8 mouse cellular contexts compared by ENCODE assay signal in the genomic region with DNA sequence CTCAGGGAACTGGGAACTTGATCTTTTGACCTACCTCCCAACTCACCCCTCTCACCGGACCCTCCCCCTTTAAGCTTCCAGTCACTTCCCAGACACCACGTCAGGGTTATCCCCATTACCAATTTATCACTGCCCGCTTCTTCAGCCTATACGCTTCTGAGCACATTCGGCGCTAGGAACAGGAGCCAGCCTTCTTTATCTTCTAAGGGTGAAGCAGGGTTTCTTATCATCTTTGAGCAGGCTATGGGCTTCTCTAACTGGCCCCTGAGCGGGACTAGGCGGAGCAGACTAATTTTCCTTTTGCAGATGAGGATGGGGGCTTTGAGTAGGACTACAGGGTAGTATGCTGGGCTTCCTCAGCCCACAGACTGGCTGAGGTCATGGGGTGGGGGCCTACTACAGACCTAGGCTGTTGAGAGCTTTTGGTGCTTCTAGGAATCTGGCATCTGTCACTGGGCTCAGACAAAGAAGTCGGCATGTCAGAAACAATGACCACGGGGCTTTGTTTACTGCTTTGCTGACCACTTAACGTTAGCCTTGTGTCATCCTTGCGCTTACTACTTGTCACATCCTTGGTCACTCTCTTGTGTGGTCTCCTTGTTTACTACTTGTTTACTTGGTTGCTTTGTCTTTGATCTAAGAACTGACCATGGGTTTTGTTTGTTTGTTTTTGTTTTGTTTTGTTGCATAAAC. TPM values are rescaled to one million over a fixed set of nuclear protein-coding genes. Genes with fewer than 3 reads are reported as not detected.
DNase-seq lines count a peak whose midpoint lies in the region; ATAC-seq lines count a peak whose summit lies in the region.

A gene (minus strand): TSS at position 169 of the 693 bp plus-strand sequence.

- H3K4me1 ChIP-seq in heart, embryonic 12.5 days (replicated peaks), result peaks cover 21% of the 10 kb centered on the region
- peaks cover 20% of the 10 kb centered on the region for H3K4me1 ChIP-seq in embryonic facial prominence, embryonic 12.5 days
- H3K4me1 ChIP-seq in liver, embryonic 12.5 days, result peaks cover 76% of the 10 kb centered on the region

- H3K27ac ChIP-seq in heart, embryonic 12.5 days (ENCODE audit: poor library complexity, severe bottlenecking), result peak within 1 kb of the TSS; percentile 30
- H3K27ac ChIP-seq in embryonic facial prominence, embryonic 12.5 days, result peak within 1 kb of the TSS; percentile 82
- H3K27ac ChIP-seq in liver, embryonic 12.5 days, result peak within 1 kb of the TSS; percentile 98

- peak within 1 kb of the TSS; percentile 22 for H3K4me3 ChIP-seq in heart, embryonic 12.5 days
- 0 out of 2 replicates have a peak within 1 kb of the TSS, but pooled peaks have one; percentile 1 for H3K4me3 ChIP-seq in embryonic facial prominence, embryonic 12.5 days
- peak within 1 kb of the TSS; percentile 72 for H3K4me3 ChIP-seq in liver, embryonic 12.5 days

- peak within 1 kb of the TSS; percentile 46 for H3K4me2 ChIP-seq in heart, embryonic 12.5 days
- H3K4me2 ChIP-seq in embryonic facial prominence, embryonic 12.5 days (replicated peaks), result peak within 1 kb of the TSS; percentile 29
- H3K4me2 ChIP-seq in liver, embryonic 12.5 days, result peak within 1 kb of the TSS; percentile 83

- no peak for DNase-seq in heart, adult 9 months (ENCODE audit: low spot score in 2 of 2)
- peak; percentile 63 for DNase-seq in A20 (ENCODE audit: low read depth, low spot score)
- DNase-seq in frontal cortex, postnatal 36 days (ENCODE audit: low spot score in 2 of 2), result no peak
- DNase-seq in gastrocnemius, postnatal 10 days, result no peak
- DNase-seq in testis, postnatal 10 days (ENCODE audit: low spot score), result no peak

- H3K9me3 ChIP-seq in heart, embryonic 12.5 days (replicated peaks), result 0 out of 2 replicates have a peak, but pooled peaks cover 4% of the 10 kb centered on the region
- no peaks in the 10 kb centered on the region for H3K9me3 ChIP-seq in embryonic facial prominence, embryonic 12.5 days
- no peaks in the 10 kb centered on the region for H3K9me3 ChIP-seq in liver, embryonic 12.5 days (replicated peaks)

- peaks cover 10% of the 10 kb centered on the region; the same call in 1 of the 2 replicates for H3K27me3 ChIP-seq in heart, embryonic 12.5 days (replicated peaks)
- no peaks in the 10 kb centered on the region for H3K27me3 ChIP-seq in embryonic facial prominence, embryonic 12.5 days
- peaks cover 8% of the 10 kb centered on the region for H3K27me3 ChIP-seq in liver, embryonic 12.5 days (replicated peaks)

- no peaks in the 10 kb centered on the region for H3K36me3 ChIP-seq in heart, embryonic 12.5 days
- H3K36me3 ChIP-seq in embryonic facial prominence, embryonic 12.5 days, result no peaks in the 10 kb centered on the region
- H3K36me3 ChIP-seq in liver, embryonic 12.5 days, result peaks cover 38% of the 10 kb centered on the region

- WGBS in heart, embryonic 12.5 days, result 14% methylated on average over 12 of the region's 12 CpGs
- 51% methylated on average over 12 of the region's 12 CpGs for WGBS in embryonic facial prominence, embryonic 12.5 days
- whole genome bisulfite sequencing in liver, embryonic 12.5 days (ENCODE audit: insufficient replicate concordance), result 10% methylated on average over 12 of the region's 12 CpGs

- peak within 1 kb of the TSS; percentile 52 for H3K9ac ChIP-seq in heart, embryonic 12.5 days
- H3K9ac ChIP-seq in embryonic facial prominence, embryonic 12.5 days, result peak within 1 kb of the TSS; percentile 0; the same call in 1 of the 2 replicates
- peak within 1 kb of the TSS; percentile 91 for H3K9ac ChIP-seq in liver, embryonic 12.5 days

- ATAC-seq in heart, embryonic 12.5 days (ENCODE audit: insufficient number of reproducible peaks, low FRiP score), result peak; percentile 88
- ATAC-seq in embryonic facial prominence, embryonic 12.5 days (ENCODE audit: insufficient number of reproducible peaks, insufficient read depth, low FRiP score, low TSS enrichment), result no peak
- peak; percentile 90 for ATAC-seq in liver, embryonic 12.5 days

RNA-seq across cellular contexts. Expression of the gene that starts here (rescaled TPM):
- polyA plus RNA-seq in heart, embryonic 12.5 days (2016; fragmentation: Nextera tagmentation; extraction: Ambion mirVana), result 1.8 and 2.9 TPM in 2 replicates
- polyA plus RNA-seq in embryonic facial prominence, embryonic 12.5 days (2016; fragmentation: Nextera tagmentation; extraction: Ambion mirVana), result 1.2 TPM in 2 replicates
- polyA plus RNA-seq in liver, embryonic 12.5 days (2016; fragmentation: Nextera tagmentation; extraction: Ambion mirVana), result 62.9 and 65.0 TPM in 2 replicates
- 1 to 10 TPM; 1.8 to 4.2 TPM for total RNA-seq in gastrocnemius, postnatal 10 days (2021)

Comparison
In these comparisons a context has a peak if more than half of its experiments do, and no peak if none do; other contexts are left out.
1. RNA of the gene that starts here (polyA plus RNA-seq): 62.9 to 65.0 TPM in liver, embryonic 12.5 days; 1.8 to 2.9 TPM in heart, embryonic 12.5 days and 1.2 TPM in embryonic facial prominence, embryonic 12.5 days; every median in the first group is over 10 times any median in the second.
2. H3K27ac ChIP-seq: peak in every context shown above with its lines; median percentile 98 in liver, embryonic 12.5 days; 82 in embryonic facial prominence, embryonic 12.5 days; 30 in heart, embryonic 12.5 days.
3. H3K4me2 ChIP-seq: peak in every context shown above with its lines; median percentile 83 in liver, embryonic 12.5 days; 46 in heart, embryonic 12.5 days; 29 in embryonic facial prominence, embryonic 12.5 days.
4. H3K4me3 ChIP-seq: peak in every context shown above with its lines; median percentile 72 in liver, embryonic 12.5 days; 22 in heart, embryonic 12.5 days; 1 in embryonic facial prominence, embryonic 12.5 days.
5. H3K9ac ChIP-seq: peak in every context shown above with its lines; median percentile 91 in liver, embryonic 12.5 days; 52 in heart, embryonic 12.5 days; 0 in embryonic facial prominence, embryonic 12.5 days.